Mouse (Mus musculus) midbrain, embryonic 12.5 days (tissue): ENCODE data around the gene Cul7. TPM values are rescaled to one million over a fixed set of nuclear protein-coding genes. Genes with fewer than 3 reads are reported as not detected.

Source experiments
- ATAC-seq: fragments of 200-750 bp; cut with Nextera tagmentation; 2 replicates; pipeline ENCODE4 v1.8.0; 2017; ENCODE audit warnings: low read depth, moderate TSS enrichment, moderate library complexity; ENCODE audit not compliant: low FRiP score
- H3K27ac ChIP-seq: fragments of 300-500 bp; sonication (generic); replicated peaks from 2 replicates; pipeline ENCODE4 v1.5.1; 2016; ENCODE audit warnings: mild to moderate bottlenecking
- H3K27me3 ChIP-seq: fragments of 300-500 bp; sonication (generic); 2 replicates; pipeline ENCODE4 v1.6.1; 2016; ENCODE audit warnings: mild to moderate bottlenecking
- H3K36me3 ChIP-seq: fragments of 300-500 bp; sonication (generic); 2 replicates; pipeline ENCODE4 v1.6.1; 2016
- H3K4me1 ChIP-seq: fragments of 300-500 bp; sonication (generic); 2 replicates; pipeline ENCODE4 v1.6.1; 2016
- H3K4me2 ChIP-seq: fragments of 300-500 bp; sonication (generic); replicated peaks from 2 replicates; pipeline ENCODE4 v1.6.1; 2016; ENCODE audit warnings: mild to moderate bottlenecking, moderate library complexity
- H3K4me3 ChIP-seq: fragments of 300-500 bp; sonication (generic); 2 replicates; pipeline ENCODE4 v1.5.1; 2016; ENCODE audit warnings: mild to moderate bottlenecking
- H3K9ac ChIP-seq: fragments of 300-500 bp; sonication (generic); replicated peaks from 2 replicates; pipeline ENCODE4 v1.6.1; 2016; ENCODE audit warnings: mild to moderate bottlenecking, moderate library complexity
- H3K9me3 ChIP-seq: fragments of 300-500 bp; sonication (generic); 2 replicates; pipeline ENCODE4 v1.6.1; 2016; ENCODE audit warnings: mild to moderate bottlenecking
- WGBS: fragments of 180-500 bp; shearing (Covaris S2); methylation state at CpG from one replicate; pipeline ENCODE4 v1.1.7; 2016; 5-methylcytosine and 5-hydroxymethylcytosine counted together
- polyA plus RNA-seq: library from polyadenylated mRNA; unstranded; fragments of >200 nt; fragmentation: Nextera tagmentation; extraction: Ambion mirVana; gene quantifications from 2 replicates; pipeline ENCODE4 v1.2.1, GENCODE M21; 2016

Cul7 gene
- polyA plus RNA-seq, 1 experiment from 2014 or later: 49.0 TPM

DNA sequence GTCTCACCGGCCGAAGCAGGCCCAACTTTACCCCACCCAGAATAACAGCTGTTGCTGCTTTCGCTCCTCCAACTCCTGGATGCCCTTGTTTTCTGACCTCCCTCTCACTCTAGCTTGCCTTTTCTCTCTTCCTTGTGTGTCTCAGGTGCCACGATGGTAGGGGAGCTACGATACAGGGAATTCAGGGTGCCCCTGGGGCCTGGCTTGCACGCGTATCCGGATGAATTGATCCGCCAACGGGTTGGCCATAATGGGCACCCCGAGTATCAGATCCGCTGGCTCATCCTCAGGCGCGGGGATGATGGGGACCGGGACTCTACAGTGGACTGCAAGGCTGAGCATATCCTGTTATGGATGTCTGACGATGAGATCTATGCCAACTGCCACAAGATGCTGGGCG is 1.2 kb downstream of the Cul7 start:
- Histone ChIP-seq H3K36me3 (peaks cover 45% of the 10 kb centered on the region), H3K27ac (peak overlapping the region; percentile 90; the same call in 1 of the 2 replicates), H3K4me1 (peaks cover 37% of the 10 kb centered on the region), H3K27me3 (no peaks in the 10 kb centered on the region), H3K4me3 (peak overlapping the region; percentile 69), H3K9me3 (no peaks in the 10 kb centered on the region), H3K9ac (peak overlapping the region; percentile 91), H3K4me2 (peak overlapping the region; percentile 86)
- 83% methylated on average over 17 of the region's 17 CpGs for whole genome bisulfite sequencing
- no peak for ATAC-seq

DNA sequence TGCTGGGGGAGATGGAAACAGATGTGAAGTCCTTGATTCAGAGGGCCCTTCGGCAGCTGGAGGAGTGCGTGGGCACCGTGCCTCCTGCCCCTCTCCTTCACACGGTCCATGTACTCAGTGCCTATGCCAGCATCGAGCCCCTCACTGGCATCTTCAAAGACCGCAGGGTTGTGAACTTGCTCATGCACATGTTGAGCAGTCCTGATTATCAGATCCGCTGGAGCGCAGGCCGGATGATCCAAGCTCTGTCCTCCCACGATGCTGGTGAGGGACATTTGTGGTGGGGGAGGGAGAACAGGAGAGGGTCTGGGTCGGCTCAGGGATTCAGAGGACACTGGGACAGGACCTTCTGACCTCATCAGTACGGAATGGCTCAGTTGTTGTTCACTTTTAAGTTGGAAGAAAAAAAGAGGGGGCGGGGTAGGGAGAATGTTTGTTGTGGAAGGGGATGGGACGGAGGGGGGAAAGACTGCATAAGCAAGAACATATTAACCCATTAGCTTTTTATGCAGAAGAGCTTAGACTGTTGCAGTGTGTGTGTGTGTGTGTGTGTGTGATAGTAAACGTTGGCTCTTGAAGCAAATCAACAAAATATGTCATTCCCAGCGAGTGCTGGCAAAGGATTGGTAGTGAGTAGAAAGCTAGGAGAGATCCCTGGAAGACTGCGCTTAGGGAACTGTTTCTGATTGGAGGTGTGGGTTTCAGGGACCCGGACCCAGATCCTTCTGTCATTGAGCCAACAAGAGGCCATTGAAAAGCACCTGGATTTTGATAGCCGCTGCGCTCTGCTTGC is 1.8 kb downstream of the Cul7 start:
- whole genome bisulfite sequencing: 80% methylated on average over 20 of the region's 20 CpGs
- peak overlapping the region; percentile 69 for H3K4me3 ChIP-seq
- peak overlapping the region; percentile 91 for H3K9ac ChIP-seq
- peaks cover 32% of the 10 kb centered on the region for H3K4me1 ChIP-seq
- no peaks in the 10 kb centered on the region for H3K9me3 ChIP-seq
- peaks cover 51% of the 10 kb centered on the region for H3K36me3 ChIP-seq
- ATAC-seq: no peak
- no peak overlapping the region for H3K27ac ChIP-seq
- no peaks in the 10 kb centered on the region for H3K27me3 ChIP-seq
- H3K4me2 ChIP-seq: peak overlapping the region; percentile 86

DNA sequence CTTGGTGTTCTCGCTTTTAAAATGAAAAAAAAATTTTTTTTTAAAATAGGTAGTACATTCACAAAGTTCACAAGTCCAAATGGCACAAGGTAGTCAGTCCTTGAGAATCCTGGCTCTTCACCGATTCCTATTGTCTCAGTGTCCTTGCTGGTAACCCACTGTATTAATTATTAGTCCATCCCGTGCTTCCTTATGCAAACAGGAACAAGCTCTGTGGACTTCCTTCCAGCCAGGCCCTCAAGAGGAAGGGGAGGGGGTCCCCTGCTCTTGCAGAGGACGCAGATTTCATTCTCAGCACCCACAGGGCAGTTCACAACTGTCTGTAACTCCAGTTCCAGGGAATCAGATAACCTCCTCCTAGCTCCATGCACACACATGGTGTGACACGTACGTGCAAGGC is 5.9 kb downstream of the Cul7 start:
- Histone ChIP-seq H3K27me3 (no peaks in the 10 kb centered on the region), H3K9ac (no peak overlapping the region), H3K4me3 (no peak overlapping the region), H3K4me1 (peaks cover 15% of the 10 kb centered on the region), H3K27ac (no peak overlapping the region), H3K9me3 (no peaks in the 10 kb centered on the region), H3K4me2 (no peak overlapping the region), H3K36me3 (peaks cover 83% of the 10 kb centered on the region)
- no peak for ATAC-seq
- 84% methylated on average over 6 of the region's 6 CpGs for WGBS

DNA sequence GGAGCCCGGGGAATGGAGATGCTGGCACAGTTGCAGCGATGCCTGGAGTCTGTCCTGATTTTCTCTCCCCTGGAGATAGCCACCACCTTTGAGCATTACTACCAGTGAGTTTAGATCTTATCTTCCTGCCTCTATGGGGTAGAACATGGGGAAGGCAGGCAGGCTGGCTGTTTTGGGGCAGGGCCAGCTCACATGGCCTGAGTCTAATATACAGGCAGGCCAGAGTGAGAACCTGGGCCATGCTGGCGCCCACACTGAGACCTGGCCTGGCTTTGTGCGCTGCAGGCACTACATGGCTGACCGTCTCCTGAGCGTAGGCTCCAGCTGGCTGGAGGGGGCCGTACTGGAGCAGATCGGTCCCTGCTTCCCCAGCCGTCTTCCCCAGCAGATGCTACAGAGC is 11.2 kb downstream of the Cul7 start:
- H3K27ac ChIP-seq: no peak overlapping the region
- no peaks in the 10 kb centered on the region for H3K9me3 ChIP-seq
- 96% methylated on average over 9 of the region's 9 CpGs for WGBS
- ATAC-seq: no peak
- H3K27me3 ChIP-seq: no peaks in the 10 kb centered on the region
- no peaks in the 10 kb centered on the region for H3K4me1 ChIP-seq
- H3K9ac ChIP-seq: no peak overlapping the region
- H3K4me3 ChIP-seq: no peak overlapping the region
- H3K4me2 ChIP-seq: no peak overlapping the region
- peaks cover 94% of the 10 kb centered on the region for H3K36me3 ChIP-seq

DNA sequence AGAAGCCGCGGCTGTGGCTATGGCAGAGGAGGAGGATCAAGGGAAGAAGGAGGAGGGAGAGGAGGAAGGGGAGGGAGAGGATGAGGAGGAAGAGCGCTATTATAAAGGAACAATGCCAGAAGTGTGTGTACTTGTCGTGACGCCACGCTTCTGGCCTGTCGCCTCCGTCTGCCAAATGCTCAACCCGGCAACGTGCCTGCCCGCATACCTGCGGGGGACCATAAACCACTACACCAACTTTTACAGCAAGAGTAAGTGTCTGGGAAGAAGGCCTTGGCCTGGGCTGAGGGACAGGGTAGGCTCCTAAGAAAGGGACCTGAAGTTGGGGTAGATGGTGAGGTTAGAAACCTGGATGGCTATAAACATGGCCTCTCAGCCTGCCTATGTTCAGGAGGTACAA is 11.8 kb downstream of the Cul7 start:
- no peak for ATAC-seq
- H3K36me3 ChIP-seq: peaks cover 94% of the 10 kb centered on the region
- H3K27ac ChIP-seq: no peak overlapping the region
- no peaks in the 10 kb centered on the region for H3K9me3 ChIP-seq
- H3K27me3 ChIP-seq: no peaks in the 10 kb centered on the region
- H3K4me2 ChIP-seq: no peak overlapping the region
- WGBS: 90% methylated on average over 12 of the region's 12 CpGs
- no peak overlapping the region for H3K9ac ChIP-seq
- H3K4me1 ChIP-seq: no peaks in the 10 kb centered on the region
- no peak overlapping the region for H3K4me3 ChIP-seq

DNA sequence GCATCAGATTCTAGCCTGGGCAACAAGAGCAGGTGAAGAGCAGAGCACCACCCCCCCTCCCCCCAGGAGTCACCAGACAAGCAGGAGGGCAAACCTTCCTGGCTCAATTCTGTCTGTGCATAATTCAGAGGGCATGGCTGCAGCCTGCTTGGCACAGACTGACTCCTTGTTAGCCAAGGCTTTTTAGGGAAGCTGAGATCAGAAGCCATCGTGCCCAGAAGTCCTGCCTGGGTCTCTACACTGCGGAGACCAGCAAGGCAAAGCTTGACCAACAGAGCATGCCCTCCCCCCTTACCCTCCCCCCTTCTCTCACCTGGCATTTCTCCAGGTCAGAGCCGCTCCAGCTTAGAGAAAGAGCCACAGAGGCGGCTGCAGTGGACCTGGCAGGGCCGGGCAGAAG is 12.6 kb downstream of the Cul7 start:
- ATAC-seq: no peak

DNA sequence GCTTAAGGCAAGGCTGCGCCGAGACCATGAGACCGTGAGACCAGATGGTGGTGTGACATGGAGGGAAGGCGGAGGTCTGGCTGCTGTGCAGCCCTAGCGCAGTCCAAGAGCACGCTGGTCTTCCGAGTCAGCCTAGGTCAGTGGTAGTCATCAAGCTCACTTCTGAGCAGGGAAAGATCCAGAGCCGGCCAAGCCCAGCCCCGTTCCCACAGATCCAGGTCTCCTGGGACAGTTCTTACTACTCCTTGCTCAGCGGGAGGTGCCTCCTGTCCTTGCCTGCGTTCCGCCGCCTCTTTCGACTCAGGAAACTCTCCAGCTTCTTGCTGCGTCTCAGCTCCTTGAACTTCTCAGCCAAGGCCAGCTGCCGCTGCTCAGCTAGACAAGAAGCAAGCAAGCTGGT is 17.6 kb downstream of the Cul7 start:
- H3K4me3 ChIP-seq: no peak overlapping the region
- no peak for ATAC-seq
- H3K9me3 ChIP-seq: no peaks in the 10 kb centered on the region
- no peaks in the 10 kb centered on the region for H3K4me1 ChIP-seq
- no peak overlapping the region for H3K4me2 ChIP-seq
- H3K27ac ChIP-seq: no peak overlapping the region
- no peaks in the 10 kb centered on the region for H3K27me3 ChIP-seq
- no peak overlapping the region for H3K9ac ChIP-seq
- WGBS: 96% methylated on average over 16 of the region's 16 CpGs
- peaks cover 77% of the 10 kb centered on the region for H3K36me3 ChIP-seq

More for the DNA sequence above, 12.6 kb downstream of the Cul7 start:
- WGBS: 92% methylated on average over 5 of the region's 5 CpGs
- Histone ChIP-seq H3K27ac (no peak overlapping the region), H3K9ac (no peak overlapping the region), H3K4me1 (no peaks in the 10 kb centered on the region), H3K4me2 (no peak overlapping the region), H3K36me3 (peaks cover 91% of the 10 kb centered on the region), H3K4me3 (no peak overlapping the region), H3K9me3 (no peaks in the 10 kb centered on the region), H3K27me3 (no peaks in the 10 kb centered on the region)

DNA sequence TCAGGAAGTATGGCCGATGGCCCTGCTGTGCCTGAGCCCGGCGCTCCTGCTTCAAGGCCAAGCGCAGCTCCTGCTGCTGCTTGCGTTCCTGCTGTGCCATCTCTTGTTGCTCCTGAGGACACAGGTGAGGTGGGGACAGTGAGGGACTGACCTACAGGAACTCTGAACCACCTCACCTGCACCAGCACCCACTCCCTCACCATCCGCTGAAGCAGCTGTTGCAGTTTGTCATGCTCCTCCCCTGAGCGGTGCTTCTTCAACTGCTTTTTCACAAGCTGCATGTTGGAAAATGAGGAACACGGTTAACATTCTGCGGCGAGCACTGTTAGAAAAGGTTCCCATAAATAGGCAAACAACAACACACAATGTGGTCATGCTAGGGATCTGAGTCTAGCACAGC is 19.8 kb downstream of the Cul7 start:
- peaks cover 17% of the 10 kb centered on the region for H3K4me1 ChIP-seq

DNA sequence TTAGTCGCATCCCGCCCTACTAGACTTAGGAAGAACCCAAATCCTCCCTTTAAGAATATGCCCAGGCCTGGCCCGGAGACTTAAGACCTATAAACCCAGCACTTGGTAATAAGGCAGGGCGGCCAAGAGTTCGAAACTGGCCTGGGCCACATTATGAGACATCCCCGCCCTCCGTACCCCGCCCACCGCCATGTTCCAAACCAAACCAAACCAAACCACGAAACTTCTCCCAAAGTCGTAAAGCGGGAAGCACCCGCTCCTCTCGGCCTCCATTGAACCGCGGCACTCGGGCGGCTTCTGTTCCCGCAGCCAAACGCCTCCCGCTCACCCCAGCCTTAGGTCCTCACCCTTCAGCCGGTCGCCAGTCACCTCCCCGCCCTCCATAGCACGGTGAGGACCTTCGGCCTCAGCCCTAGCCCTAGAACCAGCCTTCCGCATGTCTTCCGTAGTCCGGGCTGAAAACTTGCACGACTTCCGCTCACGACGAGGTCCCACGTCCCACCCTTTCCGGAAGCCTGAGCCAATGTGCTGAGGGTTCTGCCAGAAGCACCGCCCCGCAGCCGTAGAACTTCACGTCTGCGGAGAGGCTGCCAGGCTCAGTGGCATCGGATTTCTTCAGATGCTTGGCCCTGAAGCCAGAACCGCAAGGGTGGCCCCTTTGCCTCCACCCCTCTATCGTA is 23.9 kb downstream of the Cul7 start, which contains the start of gene Rrp36:
Gene Rrp36 (minus strand): TSS at position 503 of the 680 bp plus-strand sequence.
- peak within 1 kb of the TSS; percentile 84 for H3K4me2 ChIP-seq
- no peaks in the 10 kb centered on the region for H3K9me3 ChIP-seq
- H3K27me3 ChIP-seq: no peaks in the 10 kb centered on the region
- H3K27ac ChIP-seq: peak within 1 kb of the TSS; percentile 54
- under 1% methylated on average over 43 of the region's 43 CpGs for WGBS
- H3K4me3 ChIP-seq: peak within 1 kb of the TSS; percentile 76
- H3K4me1 ChIP-seq: peaks cover 32% of the 10 kb centered on the region
- peak; percentile 90 for ATAC-seq
- H3K9ac ChIP-seq: peak within 1 kb of the TSS; percentile 69
- H3K36me3 ChIP-seq: peaks cover 68% of the 10 kb centered on the region

More for the DNA sequence above, 19.8 kb downstream of the Cul7 start:
- Histone ChIP-seq H3K27ac (no peak overlapping the region), H3K9me3 (no peaks in the 10 kb centered on the region), H3K4me2 (no peak overlapping the region), H3K4me3 (no peak overlapping the region), H3K36me3 (peaks cover 62% of the 10 kb centered on the region), H3K27me3 (no peaks in the 10 kb centered on the region), H3K9ac (no peak overlapping the region)
- no peak for ATAC-seq
- WGBS: 91% methylated on average over 10 of the region's 10 CpGs

DNA sequence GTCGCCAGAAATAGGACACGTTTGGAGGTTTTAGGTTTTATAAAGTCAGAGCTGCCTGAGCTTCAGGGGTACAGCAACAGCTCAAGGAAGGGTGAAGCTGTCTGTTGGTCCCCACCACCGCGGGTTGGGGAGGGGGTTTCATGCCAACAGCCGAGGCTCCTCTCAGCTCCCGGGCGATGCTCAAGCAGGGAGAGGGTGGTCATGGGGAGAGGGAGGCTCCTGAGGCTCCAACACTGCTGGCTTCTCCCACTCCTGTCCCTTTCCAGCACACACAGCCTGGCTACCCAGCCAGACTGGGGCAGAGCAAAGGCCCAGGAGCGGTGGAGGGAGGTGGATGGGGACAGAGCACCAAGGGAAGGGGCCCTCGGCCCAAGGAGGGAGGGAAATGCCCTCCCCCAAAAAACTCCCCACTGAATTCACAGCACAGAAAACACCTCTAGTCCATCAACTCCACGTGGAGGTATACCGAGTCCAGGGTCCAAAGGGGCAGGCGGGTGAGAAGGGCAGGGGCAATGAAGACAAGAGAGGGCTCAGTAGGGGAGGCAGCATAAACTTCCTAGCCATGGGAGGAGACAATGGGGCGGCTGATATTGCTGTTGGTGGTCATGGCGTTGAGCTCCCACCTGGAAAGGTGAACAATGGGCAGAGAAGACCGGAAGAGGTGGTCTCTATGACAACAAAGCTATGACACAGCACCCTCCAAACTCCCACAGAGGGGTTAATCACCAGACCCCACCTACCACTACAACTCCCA is 24.6 kb downstream of the Cul7 start:
- H3K36me3 ChIP-seq: peaks cover 60% of the 10 kb centered on the region
- no peaks in the 10 kb centered on the region for H3K9me3 ChIP-seq
- H3K27me3 ChIP-seq: no peaks in the 10 kb centered on the region
- 18% methylated on average over 14 of the region's 15 CpGs for WGBS
- H3K4me1 ChIP-seq: peaks cover 39% of the 10 kb centered on the region
- peak overlapping the region; percentile 76 for H3K4me3 ChIP-seq
- H3K27ac ChIP-seq: peak overlapping the region; percentile 54
- peak overlapping the region; percentile 61 for H3K9ac ChIP-seq
- peak overlapping the region; percentile 84 for H3K4me2 ChIP-seq
- peak; percentile 27 for ATAC-seq

DNA sequence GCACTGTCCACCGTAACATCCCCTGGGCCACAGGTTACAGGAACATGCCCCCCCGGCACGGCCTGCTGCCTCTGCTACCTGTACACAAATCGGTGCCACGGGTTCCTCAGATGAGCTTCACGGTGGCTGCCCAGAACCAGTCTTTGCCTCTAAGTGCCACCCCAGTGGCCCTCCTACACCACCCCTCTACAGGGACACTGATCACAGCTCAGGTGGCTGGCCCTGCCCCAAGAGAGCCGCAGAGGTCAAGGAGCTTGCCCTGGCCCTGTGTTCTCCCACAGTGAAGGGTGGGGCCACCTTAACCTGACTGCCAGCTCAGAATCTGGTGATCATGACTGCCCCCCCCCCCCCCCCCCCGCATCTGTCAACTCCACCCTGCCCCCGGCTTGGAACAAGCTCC is 28.3 kb downstream of the Cul7 start, which contains the start of gene Mea1:
Gene Mea1 (plus strand): TSS at position 378 of the 400 bp plus-strand sequence.
- H3K9ac ChIP-seq: peak within 1 kb of the TSS; percentile 67
- H3K4me2 ChIP-seq: peak within 1 kb of the TSS; percentile 95
- H3K27me3 ChIP-seq: no peaks in the 10 kb centered on the region
- H3K4me1 ChIP-seq: peaks cover 46% of the 10 kb centered on the region
- H3K9me3 ChIP-seq: no peaks in the 10 kb centered on the region
- H3K4me3 ChIP-seq: peak within 1 kb of the TSS; percentile 72
- no peak for ATAC-seq
- WGBS: 95% methylated on average over 8 of the region's 9 CpGs
- peaks cover 47% of the 10 kb centered on the region for H3K36me3 ChIP-seq
- H3K27ac ChIP-seq: no peak within 1 kb of the TSS
